Mouse (Mus musculus): Measurements from ENCODE around the gene Cenpe. TPM values are rescaled to one million over a fixed set of nuclear protein-coding genes. Genes with fewer than 3 reads are reported as not detected.

The Cenpe gene
- polyA plus RNA-seq, 2 experiments from 2014 or later: 9.3 to 10.8 TPM

Other genes with a start within 250 kb of the Cenpe start
- not detected for gene Bdh2, start 68.7 kb downstream of the Cenpe start, polyA plus RNA-seq (2017; shearing (Covaris generic))
- 10 to 100 TPM; 14.2 to 17.1 TPM for gene Slc9b2, start 95.2 kb downstream of the Cenpe start, polyA plus RNA-seq (2017; shearing (Covaris generic))
- under 1 TPM; 0.29 to 0.48 TPM for gene Slc9b1, start 135.5 kb downstream of the Cenpe start, polyA plus RNA-seq (2017; shearing (Covaris generic))
- gene Cisd2, start 211.4 kb downstream of the Cenpe start, polyA plus RNA-seq (2017; shearing (Covaris generic)): 10 to 100 TPM; 59.1 to 73.2 TPM
- gene Ube2d3, start 225.6 kb downstream of the Cenpe start, polyA plus RNA-seq (2017; shearing (Covaris generic)): 100 to 1,000 TPM; 387 to 403 TPM

Measured in activated CD4-positive, CD25-positive, alpha-beta regulatory T cell, adult 4 months (primary cell).